Mouse (Mus musculus): ENCODE measurements around the gene Tox2.
A peak's percentile ranks its signal among the peaks of the same experiment; 100 is the strongest.

The Tox2 gene

GRCm38 (mm10) chr2:163205262-163205647 is 2.3 kb downstream of the Tox2 start:
- no peak for DNase-seq (ENCODE audit: low spot score)

DNA sequence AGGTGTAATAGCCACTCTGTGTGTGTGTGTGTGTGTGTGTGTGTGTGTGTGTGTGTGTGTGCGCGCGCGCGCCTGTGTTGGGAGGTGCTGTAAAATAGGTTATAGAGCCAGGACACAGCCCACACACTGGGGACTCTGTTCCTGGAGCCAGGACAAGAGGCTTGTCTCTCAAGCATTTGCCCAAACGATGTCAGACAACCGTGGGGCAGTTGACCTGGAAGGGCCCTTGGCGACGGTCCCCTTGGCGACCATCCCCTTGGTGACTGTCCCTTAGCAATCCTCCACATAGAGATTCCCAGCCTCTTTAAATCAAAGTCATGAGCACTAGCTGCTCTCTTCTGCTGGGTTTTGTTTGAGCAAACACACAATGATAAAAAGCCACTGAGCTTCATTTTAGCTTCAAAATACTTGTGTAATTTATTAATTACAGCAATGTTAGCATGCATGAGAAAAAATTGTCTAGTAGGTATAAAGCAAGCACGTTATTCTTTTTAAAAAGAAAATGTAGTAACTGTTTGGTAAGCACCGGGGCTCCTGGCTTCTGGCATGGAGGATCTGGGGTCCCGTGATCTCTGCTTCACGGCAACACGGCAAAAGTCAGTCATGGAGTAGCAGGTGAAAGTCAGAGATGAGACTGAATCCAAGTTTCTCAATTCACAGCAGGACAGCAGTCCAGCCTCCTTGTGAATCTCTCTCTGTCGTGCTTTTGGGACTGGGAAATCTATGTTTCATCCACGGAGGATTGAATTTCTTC is 3.0 kb downstream of the Tox2 start:
- peak; percentile 36 for DNase-seq (ENCODE audit: low spot score)

GRCm38 (mm10) chr2:163207315-163207714 is 4.4 kb downstream of the Tox2 start:
- DNase-seq (ENCODE audit: low spot score) = no peak

DNA sequence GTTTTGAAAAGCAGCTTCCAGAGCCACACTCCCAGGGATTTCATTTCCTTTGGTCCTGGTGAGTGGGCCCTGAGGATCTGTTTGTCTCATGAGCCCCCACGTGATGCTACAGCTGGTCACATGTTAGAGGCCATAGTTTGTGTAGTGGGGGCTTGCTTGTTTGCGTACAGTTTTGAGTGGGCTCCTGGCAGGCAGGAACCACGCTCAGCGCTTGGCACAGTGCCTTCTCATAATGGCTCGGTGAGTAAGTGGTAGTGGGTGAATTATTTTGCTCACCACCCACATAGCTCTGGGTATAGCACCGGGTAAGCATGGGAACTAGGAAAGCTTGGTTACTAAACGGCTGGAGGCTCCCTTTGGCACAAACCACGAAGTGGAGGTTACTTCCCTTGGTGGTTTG is 6.2 kb downstream of the Tox2 start:
- DNase-seq (ENCODE audit: low spot score) = no peak

DNA sequence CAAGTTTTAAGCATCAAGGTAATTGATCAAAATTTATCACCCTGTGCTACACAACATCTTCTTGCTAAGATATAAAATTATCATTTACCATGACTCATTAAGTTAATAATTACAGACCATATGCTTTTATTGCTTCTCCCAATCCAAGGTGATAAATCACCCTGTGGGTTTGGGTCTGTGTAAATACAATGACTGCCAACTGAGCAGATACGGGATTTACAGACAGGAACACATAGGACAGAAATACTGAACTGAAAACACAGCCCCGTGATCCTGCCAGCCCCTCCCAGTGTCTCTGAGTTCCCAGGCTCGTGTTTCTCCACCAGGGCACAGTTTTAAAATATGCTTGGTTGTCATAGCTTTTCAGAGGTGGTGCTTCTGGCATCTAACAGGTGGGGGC is 10.2 kb downstream of the Tox2 start:
- DNase-seq (ENCODE audit: low spot score) = no peak

DNA sequence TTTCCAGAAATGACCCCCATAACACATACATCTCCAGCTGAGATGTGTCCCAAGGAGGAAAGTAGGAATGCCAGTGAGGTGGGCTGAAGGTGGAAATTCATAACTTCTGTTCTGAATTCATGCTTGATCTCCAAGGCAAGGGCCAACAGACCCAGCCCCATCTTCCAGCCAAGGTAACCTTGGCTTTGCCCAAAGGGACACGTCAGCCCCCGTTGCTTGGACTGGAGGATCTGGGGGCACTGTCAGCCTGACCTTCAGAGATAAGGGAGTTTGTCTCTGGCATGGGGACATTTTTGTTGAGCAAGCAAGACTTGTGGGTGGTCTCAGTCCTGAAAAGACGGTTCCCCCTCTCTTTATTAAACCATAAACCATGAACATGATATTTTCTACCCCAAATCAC is 15.2 kb downstream of the Tox2 start:
- no peak for DNase-seq (ENCODE audit: low spot score)

DNA sequence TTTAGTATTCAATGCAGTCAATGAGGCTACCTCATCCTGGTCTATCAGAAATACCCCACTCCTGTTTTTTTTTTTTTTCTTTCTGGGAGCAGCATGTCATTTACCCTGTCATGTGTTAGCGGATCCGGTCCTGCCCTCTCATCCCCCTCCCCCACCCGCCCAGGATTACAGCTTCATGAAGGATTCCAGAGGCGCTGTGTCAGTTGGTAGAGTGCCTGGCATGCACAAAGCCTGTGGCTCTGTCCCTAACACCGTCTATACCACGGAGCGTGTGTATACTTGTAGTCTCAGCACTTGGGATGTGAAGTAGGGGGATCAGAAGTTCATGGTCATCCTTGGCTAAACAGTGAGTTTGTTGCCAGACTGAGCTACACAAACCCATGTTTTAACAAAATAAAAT is 15.6 kb downstream of the Tox2 start:
- DNase-seq (ENCODE audit: low spot score) = no peak

GRCm38 (mm10) chr2:163219447-163219846 is 16.5 kb downstream of the Tox2 start:
- no peak for DNase-seq (ENCODE audit: low spot score)

- no peak for DNase-seq (ENCODE audit: low spot score)
Observed at GRCm38 (mm10) chr2:163220706-163221105, 17.8 kb downstream of the Tox2 start.

DNA sequence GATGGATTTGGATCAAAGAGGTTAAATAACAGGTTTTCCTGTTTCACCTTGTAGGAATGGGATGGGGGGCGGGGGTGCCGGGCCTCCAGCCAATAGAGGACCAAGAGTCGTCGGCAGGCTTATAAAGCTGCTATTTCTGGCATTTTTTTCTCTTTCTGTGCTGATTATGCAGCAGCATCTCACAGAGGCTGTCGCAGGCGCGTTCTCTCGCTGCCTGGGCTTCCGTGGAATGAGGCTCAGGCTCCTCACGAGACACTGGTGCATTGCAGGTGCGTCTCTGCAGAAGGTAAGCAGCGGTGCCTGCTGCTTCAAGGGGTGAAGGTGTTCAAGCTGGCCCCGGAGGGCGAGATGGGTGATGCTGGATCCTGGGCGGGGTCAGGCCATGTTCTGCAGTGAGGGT is 22.4 kb downstream of the Tox2 start:
- no peak for DNase-seq (ENCODE audit: low spot score)

GRCm38 (mm10) chr2:163229050-163229449 is 26.1 kb downstream of the Tox2 start:
- DNase-seq (ENCODE audit: low spot score) = no peak

DNA sequence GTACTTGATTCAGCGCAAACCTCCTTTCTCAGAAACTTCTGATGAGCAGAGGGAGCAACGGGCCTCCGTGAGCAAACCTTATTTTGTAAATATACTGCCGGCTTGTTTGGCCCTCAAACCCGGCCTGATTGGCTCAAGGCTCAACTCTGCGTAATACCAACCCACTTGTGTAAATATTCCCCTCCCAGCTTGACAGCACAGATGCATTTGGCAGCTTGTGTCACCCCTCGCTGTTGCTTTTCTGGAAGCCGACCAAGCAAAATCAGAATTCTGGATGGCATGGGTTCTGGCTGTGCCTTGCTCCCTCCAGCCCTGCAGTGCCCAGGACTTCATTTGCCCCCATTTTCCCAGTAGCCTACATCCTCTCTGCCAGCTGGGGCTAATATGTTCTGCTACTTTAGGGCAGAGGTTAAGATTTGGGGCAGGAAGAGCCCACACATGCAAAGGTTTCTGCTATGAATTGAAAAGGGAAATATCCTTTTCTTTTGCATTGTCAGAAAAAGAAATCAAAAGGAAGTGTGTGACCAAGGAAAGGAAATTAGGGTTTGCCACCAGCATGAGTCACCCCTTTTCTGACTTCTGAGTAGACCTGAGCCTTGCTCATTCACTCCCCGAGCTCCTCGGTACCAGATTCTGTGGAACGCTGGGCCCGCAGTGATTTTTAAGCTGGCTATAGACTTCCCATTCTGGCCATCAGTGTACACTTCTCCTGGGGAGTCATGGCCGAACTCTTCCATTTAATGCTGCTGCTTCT is 29.0 kb downstream of the Tox2 start:
- no peak for DNase-seq (ENCODE audit: low spot score)

GRCm38 (mm10) chr2:163233666-163234065 is 30.7 kb downstream of the Tox2 start:
- DNase-seq (ENCODE audit: low spot score) = peak; percentile 67

- no peak for DNase-seq (ENCODE audit: low spot score)
Observed at GRCm38 (mm10) chr2:163236057-163236456, 33.1 kb downstream of the Tox2 start.

DNA sequence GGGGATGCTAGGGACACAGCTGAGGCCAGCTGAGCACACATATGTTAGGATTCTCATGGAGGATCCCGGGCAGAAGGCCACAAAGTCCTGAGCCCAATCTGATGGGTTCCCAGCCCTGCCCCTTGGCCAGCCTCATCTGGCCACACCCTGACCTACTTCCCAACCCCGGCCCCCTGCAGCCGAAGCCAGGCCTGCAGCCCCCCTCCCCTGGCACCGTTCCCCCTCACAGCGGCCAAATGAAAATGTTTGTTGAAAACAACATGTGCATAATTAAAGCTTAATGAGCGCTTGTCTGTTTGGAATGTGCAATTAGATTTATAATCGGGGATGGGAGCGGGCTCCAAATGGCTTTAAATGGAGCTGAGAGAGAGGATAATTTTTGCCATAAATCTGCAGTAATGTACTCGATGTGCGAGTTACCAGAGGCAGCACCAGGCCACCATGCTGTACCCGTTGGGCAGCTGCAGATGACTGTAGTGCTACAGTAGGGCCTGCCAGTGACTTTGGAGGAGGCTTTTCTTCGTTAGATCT is 35.1 kb downstream of the Tox2 start:
- no peak for DNase-seq (ENCODE audit: low spot score)

DNA sequence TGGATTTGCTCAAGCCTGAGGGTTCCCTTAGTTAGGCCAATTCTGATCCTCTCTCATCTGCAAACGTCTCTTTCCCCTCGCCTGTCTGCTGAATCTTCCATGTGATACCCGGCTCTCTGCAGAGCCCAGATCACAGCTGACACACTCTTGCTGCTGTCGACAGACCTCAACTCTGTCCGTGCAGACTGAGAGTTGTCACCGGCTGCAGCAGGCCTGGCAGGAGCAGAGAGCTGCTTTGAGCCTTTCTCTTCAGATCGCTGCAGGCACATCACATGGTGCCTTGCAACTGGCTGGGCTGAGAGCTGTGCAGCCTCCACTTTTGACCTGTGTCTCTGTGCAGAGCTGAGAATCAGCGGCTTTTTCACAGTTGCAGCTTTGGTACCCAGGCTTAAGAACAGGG is 37.0 kb downstream of the Tox2 start:
- no peak for DNase-seq (ENCODE audit: low spot score)

DNA sequence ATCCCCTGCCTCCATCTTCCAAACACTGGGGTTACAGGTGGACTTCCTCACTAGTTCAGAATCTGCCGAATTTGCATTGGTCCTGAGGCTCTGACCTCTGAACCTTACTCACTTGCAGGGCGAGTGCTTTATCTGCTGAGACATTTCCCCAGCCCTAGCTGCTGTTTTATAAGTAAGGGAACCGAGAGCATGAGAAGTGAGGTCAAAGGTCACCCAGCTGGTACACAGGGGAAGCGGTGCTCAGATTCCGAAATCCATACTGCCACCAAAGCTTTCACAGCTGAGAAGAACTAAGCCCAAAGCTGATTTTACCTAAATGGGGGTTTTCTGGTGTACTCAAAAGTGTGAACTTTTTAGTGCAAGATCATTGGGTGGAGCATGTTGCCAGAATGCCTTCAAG is 38.9 kb downstream of the Tox2 start:
- no peak for DNase-seq (ENCODE audit: low spot score)

DNA sequence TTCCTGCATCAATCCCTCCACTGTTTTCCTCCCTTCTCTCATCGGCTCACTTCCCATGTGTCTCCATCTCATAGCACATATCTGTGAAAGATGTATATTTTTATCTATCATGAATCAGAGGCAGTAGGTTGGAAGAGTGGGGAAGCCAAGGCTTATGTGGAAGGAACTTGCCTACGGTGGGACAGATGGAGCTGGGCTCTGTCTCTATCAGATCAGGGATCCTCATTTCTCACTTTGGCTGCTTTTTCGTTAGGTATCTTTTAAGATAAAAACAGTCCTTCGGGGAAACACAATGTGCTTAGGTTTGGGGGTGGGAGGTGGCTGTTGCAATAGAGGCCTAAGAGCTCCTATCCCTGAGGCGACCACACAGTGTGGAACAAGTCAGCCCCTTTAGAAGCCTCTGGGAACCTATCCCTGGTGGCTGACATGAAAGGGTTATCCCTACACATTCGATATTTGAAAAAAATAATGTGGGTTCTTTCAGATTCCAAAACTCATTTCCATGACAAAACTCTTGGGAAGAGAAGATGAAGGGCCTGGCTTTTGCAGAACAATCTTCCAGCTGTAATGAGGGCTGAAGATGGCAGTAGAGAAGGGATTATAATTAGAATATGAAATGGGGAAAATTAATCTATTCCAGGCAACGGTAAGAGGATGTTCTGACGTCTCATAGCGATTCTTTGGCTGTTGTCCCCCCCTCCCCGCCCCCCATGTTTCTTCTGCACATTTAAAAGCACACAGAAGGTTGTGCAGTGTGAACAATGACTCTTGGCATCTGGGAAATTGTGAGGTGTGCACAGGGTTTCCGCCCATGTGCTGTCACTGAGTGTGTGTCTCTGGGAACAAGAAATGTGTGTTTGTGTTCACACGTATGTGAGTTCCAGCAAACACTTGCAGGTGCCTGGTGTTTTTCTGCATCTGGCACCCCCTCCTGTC is 41.3 kb downstream of the Tox2 start:
- DNase-seq (ENCODE audit: low spot score) = no peak

DNA sequence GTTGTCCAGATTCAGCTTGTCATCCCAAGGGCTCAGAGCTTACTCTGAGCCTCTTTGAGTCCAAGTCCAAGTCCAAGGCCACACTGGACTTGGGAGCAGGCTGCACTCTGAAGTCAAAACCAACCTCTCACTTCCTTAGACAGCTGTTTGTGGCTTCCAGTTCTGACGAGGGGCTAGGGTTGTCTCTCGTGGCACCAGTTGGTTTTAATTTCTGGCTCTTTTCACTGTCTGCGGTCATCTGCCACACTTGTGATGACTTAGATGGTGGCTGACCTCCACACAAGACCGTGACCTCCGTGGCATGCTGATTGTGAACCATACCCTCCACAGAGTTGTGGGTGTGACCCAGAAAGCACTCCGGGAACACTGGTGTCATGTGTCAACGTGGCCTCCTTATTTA is 46.0 kb downstream of the Tox2 start:
- DNase-seq (ENCODE audit: low spot score) = no peak

- DNase-seq (ENCODE audit: low spot score) = no peak
Observed at GRCm38 (mm10) chr2:163252645-163253044, 49.7 kb downstream of the Tox2 start.

GRCm38 (mm10) chr2:163253248-163254099 is 50.5 kb downstream of the Tox2 start:
- DNase-seq (ENCODE audit: low spot score) = no peak

Measured in ovary, postnatal 36 days (tissue).